Mouse (Mus musculus) layer of hippocampus, adult 2 months (tissue): Measurements from ENCODE around the gene Arhgdia. TPM values are rescaled to one million over a fixed set of nuclear protein-coding genes. Genes with fewer than 3 reads are reported as not detected.

Source experiments
- DNase-seq, 2 experiments: peaks; one replicate each; pipeline ENCODE4 v3.0.0; 2022; ENCODE audit warnings: low spot score in 2 of 2
- H3K27ac ChIP-seq: fragments of 200-600 bp; 2 replicates; pipeline ENCODE4 v1.8.1; 2022
- H3K4me3 ChIP-seq: fragments of 200-600 bp; 2 replicates; pipeline ENCODE4 v1.8.1; 2022; ENCODE audit warnings: mild to moderate bottlenecking
- CTCF ChIP-seq: fragments of 200-600 bp; conservative IDR thresholded peaks from 2 replicates; pipeline ENCODE4 v1.8.1; 2022; ENCODE audit warnings: antibody characterized with exemption, mild to moderate bottlenecking, moderate library complexity
- total RNA-seq, 2 experiments: library from RNA; stranded (reverse); gene quantifications; 2 replicates each; pipeline ENCODE4 v1.2.3; 2021

Gene Arhgdia
- total RNA-seq, 2 experiments from 2014 or later: 270 to 277 TPM

DNA sequence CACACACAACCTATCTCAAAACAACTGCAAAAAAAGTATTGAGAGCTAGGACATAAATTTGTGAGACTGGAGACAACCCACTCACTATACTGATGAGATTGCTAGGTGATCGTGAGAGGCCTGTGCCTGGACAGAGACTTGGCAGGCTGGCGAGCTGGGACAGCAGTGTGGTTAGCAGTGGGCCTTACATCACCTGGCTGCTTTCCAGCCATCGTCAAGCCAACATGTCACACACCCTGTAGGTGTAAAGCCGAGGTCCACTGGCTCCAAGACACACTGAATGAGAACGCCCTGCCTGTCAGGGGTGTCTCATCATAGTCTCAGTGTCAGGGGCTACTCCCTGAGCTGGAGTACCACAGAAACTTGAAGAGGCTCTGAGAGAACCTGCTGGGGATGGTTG, 28.7 kb downstream of the Arhgdia start:
- H3K4me3 ChIP-seq: no peak overlapping the region
- no peak for DNase-seq
- no peak overlapping the region for H3K27ac ChIP-seq
- no peak for TF ChIP-seq CTCF

DNA sequence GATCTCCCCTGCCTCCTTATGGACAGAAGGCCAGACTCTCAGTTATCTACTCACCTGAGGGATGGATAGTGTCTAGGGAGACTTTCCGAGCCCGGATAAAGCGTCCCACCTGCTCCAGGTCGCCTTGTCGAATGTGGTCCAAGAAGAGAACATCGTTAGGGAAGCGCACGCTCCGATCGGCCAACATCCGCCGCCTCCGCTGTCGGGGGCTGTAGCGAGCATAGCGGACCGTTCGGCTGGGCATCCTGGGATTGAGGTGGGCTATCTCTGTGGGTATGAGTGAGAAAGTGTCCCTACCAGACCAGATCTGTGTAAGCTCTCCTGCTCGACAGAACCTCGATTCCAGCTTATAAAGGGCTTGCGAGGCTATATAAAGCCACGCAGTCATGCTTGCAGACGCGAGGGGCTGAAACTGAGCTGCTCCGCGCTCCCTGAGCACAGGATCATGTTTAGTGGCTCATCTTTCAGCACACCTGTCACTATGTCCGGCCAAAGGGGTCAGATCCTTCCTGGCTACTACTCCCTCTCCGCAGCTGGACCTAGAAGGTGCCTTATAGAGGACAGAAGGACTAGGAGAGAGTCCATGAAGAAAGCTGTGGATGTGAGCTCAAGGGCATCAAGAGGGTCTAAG, 30.5 kb downstream of the Arhgdia start, which contains the start of gene Ppp1r27:
Gene Ppp1r27 (minus strand): TSS at position 323 of the 631 bp plus-strand sequence.
- peak within 1 kb of the TSS; percentile 95 for H3K27ac ChIP-seq
- peak within 1 kb of the TSS; percentile 98 for H3K4me3 ChIP-seq
- TF ChIP-seq CTCF: no peak
- no peak for DNase-seq

DNA sequence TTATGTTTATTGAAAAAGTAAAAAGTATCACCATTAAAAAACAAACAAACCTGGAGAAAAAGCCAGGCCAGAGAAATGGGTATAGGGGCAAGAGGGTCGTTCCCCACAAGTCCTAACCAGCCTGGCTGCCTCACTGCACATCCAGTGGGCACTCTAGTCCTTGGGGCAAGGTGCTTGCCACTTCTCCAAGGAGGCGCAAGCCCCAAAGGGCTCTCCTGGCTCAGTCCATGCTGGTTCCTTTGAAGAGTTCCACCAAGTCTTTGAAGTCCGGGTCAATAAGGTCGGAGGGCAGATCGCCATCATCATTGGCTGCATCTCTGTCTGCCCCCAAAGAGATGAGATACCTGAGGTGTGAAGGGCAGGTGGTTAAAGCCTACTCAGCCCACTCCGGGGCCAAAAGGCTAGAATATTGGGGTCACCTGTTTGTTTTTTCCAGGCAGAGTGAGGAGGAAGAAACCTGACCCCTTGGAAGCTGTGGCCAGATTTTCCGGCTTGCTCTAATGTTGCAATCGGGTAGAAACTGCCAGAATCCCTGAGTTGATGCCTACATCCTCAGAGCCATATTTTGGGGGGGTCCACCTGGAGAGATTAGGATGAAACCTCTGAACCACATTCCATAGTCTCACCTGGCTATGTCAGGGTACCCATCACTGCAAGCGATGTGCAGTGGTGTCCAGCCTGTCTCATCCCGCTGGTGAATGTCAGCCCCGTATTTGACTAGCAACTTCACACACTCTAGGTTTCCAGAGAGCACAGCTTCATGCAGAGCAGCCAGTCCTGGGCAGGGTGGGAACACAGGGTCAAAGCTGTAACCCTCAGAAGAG, 31.2 kb downstream of the Arhgdia start:
- Histone ChIP-seq H3K4me3 (peak overlapping the region; percentile 98), H3K27ac (peak overlapping the region; percentile 95)
- TF ChIP-seq CTCF: no peak
- no peak for DNase-seq

GRCm38 (mm10) chr11:120549168-120549945, 32.1 kb downstream of the Arhgdia start, which contains the start of gene Mcrip1:
Gene Mcrip1, minus strand, starts transcription at chr11:120549727.
- no peak for TF ChIP-seq CTCF
- Histone ChIP-seq H3K27ac (peak within 1 kb of the TSS; percentile 95), H3K4me3 (peak within 1 kb of the TSS; percentile 98)
- DNase-seq: peak; percentile 90 to 96

DNA sequence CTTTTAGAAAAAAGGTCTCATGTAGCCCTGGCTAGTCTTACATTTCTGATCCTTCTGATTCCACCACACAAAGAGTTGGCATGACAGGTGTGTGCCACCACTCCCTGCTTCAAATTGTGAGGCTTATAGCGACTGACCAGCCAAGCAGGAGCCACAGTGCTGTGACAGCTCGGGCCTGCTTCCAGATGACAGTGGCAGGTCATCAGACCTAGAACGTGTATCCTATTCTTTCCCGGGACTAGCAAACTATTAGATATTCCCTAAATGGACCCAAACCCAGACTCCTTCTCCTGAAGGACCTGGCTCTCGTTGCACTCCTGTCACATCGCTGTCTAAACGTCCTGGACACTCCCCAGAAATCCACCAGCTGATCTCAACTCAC, 32.6 kb downstream of the Arhgdia start:
- no peak for DNase-seq
- peak overlapping the region; percentile 91 for H3K27ac ChIP-seq
- H3K4me3 ChIP-seq: peak overlapping the region; percentile 98
- TF ChIP-seq CTCF: no peak

DNA sequence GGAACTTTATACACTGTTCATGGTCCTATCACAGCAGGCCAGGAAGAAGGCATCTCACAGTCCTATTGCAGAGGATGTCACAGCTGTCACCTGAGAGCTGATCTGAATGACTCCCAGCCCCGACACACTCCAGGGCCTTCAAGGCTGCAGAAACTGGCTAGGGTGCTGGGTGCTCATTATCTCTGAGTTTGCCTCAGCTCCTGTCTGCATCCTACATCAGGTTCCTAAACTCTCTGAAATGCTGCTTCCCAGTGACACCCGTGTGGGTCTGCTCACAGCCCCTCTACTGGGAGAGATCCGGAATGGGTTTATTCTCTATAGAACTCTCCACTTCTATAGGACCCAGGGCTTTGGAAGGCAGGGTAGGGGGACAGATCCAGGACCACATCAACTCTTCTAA, 33.2 kb downstream of the Arhgdia start:
- peak overlapping the region; percentile 98 for H3K4me3 ChIP-seq
- no peak overlapping the region for H3K27ac ChIP-seq
- no peak for TF ChIP-seq CTCF
- no peak for DNase-seq

- Histone ChIP-seq H3K4me3 (no peak overlapping the region), H3K27ac (no peak overlapping the region)
- TF ChIP-seq CTCF: peak; percentile 52
- no peak for DNase-seq
Measured at GRCm38 (mm10) chr11:120547469-120547868, 34.0 kb downstream of the Arhgdia start.

GRCm38 (mm10) chr11:120545964-120546363, 35.5 kb downstream of the Arhgdia start:
- Histone ChIP-seq H3K27ac (no peak overlapping the region), H3K4me3 (no peak overlapping the region)
- no peak for DNase-seq
- TF ChIP-seq CTCF: no peak

- no peak for TF ChIP-seq CTCF
- no peak for DNase-seq
- Histone ChIP-seq H3K27ac (no peak overlapping the region), H3K4me3 (no peak overlapping the region)
Measured at GRCm38 (mm10) chr11:120542376-120542775, 39.0 kb downstream of the Arhgdia start.

- Histone ChIP-seq H3K4me3 (no peak overlapping the region), H3K27ac (no peak overlapping the region)
- peak; percentile 62 for TF ChIP-seq CTCF
- no peak for DNase-seq
Measured at GRCm38 (mm10) chr11:120541907-120542306, 39.5 kb downstream of the Arhgdia start.

- H3K4me3 ChIP-seq: no peak overlapping the region
- DNase-seq: no peak
- H3K27ac ChIP-seq: no peak overlapping the region
- no peak for TF ChIP-seq CTCF
Measured at GRCm38 (mm10) chr11:120539285-120540014, 42.0 kb downstream of the Arhgdia start.

DNA sequence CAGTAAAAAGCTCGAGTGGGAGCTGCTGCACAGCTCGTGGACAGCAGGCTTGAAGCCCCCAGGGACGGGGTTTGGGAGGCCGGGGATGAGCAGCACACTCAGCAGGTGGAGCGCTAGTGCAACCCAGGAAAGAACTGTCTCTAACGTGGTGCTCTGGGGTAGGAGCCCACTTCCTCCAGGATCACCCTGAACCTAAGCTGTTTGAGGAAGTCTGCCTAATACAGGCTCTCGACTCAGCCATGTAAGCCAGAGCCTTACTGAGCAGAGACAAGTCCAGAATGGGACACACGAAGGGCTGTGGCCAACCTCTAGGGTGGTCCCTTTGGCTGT, 42.5 kb downstream of the Arhgdia start:
- no peak overlapping the region for H3K27ac ChIP-seq
- H3K4me3 ChIP-seq: no peak overlapping the region
- TF ChIP-seq CTCF: no peak
- DNase-seq: no peak
